Mouse (Mus musculus) large intestine, adult 2 months (tissue): ENCODE data around the gene Stard10. TPM values are rescaled to one million over a fixed set of nuclear protein-coding genes. Genes with fewer than 3 reads are reported as not detected.

Experiments
- DNase-seq: peaks from one replicate; pipeline ENCODE4 v3.0.0-alpha.2; 2012; ENCODE audit warnings: low read depth, low spot score
- WGBS: fragments of 180-500 bp; shearing (Covaris S2); methylation state at CpG from one replicate; pipeline ENCODE4 v1.1.7; 2018; 5-methylcytosine and 5-hydroxymethylcytosine counted together
- polyA plus RNA-seq: library from polyadenylated mRNA; depleted of rRNA; stranded (reverse); fragments of >200 nt; gene quantifications from 2 replicates; pipeline ENCODE4 v1.2.3, GENCODE M21; 2012

The Stard10 gene
- polyA plus RNA-seq, 1 experiment, result 277 TPM

DNA sequence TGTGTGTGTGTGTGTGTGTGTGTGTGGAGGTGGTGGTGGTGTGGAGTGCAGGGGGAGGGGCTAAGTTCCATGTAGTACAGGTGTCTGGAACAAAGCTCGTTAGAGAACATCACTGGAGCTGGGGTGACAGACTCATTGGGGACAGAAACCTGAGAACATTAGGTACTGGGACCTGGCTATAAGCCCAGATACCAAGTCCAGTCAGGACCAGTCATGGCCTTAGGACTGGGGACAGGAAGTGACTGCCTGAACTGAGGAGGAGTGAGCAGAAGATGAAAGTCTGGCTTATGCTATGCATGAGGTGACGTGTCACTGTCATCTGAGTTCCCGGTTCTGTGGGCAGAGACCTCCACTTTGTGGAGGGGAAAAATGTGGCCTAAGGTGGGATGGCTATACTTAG, 43.5 kb downstream of the Stard10 start:
- 61% methylated on average over 3 of the region's 3 CpGs for WGBS
- DNase-seq, result no peak

DNA sequence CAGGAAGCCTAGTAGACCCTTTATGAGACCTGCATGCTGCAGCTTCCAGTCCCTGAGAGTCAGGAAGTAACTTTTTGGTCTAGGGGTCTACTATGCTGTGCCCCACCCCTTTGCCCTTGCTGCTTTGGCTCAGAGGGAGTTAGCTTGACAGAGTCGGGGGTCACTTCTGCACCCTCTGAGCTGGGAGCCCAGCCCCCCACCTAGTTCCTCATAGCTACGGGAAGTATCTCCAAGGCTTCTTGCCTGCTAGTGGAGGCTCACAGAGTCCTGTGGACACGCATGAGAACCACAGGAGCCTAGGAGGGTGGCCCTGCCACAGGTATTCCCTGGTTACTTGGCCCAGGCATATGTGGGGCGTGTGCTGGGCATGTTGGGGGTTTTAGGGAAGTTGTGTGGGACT, 44.1 kb downstream of the Stard10 start:
- no peak for DNase-seq
- 68% methylated on average over 4 of the region's 4 CpGs for WGBS

DNA sequence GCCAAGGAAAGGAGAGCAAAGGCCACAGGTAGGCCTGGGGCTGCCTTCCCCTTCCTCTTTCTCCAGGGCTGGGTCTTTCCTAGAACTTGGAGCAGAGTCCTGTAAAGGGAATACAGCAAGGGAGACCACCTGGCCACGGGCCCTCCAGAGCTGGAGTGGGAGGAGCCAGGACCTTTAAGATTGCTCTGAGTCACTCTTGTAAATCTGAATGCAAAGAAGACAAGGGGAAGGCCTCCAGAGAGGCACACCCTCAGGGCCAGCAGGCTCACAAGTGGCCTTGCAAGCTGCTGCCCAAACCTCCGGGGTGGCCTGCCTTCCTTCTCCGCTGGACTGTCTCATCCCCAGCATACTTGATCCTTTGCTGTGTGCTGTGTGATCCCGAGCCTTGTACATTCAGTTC, 44.9 kb downstream of the Stard10 start:
- no peak for DNase-seq
- 17% methylated on average over 4 of the region's 4 CpGs for WGBS

DNA sequence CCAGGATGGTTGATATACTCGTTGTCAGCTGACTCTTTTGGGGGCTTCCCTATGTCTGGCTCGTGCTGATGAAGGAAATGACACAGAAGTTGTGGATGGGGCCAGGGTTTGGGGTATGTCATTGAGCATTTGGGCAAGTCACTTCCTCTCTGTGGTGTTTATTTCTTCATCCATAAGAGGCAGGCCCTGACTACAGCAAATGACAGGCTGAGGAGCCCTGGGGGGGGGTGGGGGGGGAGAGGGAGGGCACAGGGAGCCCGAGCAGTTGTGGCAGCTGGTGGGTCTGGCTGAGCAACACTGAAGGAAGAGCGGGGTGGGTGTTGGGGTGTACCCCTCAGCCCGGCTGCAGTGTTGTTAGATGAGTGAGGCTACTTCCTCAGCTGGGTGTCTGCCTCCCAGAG, 45.9 kb downstream of the Stard10 start:
- no peak for DNase-seq
- 50% methylated on average over 5 of the region's 5 CpGs for WGBS

DNA sequence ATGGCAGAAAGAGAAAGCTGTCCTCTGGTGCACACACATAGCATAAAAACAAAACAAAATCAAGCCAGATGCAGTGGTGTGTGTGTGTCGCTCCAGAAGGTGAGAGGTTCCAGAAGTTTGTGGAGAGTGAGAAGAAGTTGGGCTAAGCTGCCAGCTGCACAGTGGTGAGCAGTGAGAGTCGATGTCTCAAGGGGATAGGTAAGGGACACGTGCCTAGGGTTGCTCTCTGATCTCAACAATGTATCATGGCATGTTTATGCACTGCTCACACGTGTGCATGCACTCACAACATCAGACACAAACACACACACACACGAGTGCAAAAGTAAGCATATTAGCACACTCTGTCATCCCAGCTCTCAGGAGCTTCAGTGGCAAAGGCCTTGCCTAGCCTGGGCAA, 47.0 kb downstream of the Stard10 start:
- 65% methylated on average over 5 of the region's 5 CpGs for WGBS
- DNase-seq, result no peak

DNA sequence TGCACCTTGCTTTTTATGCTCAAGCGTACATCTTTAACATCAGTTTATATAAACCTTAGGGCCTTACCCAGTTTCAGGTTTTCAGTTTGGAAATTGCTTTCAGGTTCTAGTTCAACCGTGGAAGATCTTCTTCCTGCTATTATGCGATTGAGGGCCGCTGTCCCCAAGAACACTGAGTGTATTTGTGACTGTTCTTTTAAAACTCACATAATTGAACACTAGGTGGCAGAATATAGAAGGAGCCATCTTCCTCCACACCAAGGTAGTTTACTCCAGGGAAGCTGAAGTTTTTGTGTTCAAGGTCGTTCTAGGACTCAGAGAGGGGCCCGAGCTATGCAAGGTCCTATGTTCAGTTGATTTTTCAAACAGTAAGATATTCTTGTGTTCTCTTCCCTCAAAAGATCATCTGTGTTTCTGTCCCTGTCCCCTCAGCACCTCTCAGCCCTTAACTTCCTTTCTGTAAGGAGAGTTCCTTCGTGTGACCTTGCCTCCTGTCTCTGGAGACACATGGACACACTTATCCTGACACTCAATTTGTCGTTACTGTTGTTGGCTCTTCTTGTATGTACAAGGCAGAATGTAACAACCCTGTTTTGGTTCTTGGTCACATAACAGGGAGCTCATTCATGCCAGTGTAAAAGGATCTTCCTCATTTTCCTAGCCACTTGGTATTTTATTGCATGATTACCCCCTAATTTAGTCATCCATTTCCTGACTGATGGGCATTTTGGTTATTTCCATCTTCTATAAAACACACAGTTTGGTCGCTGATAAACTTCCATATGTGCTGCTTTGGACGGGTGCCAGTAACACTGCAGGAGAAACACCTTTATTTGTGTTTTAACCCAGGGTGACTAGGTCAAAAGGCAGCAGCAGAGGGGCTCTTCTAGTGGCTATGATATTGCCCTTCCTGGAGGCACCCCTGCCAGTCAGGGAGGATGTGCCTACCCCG, 51.3 kb downstream of the Stard10 start:
- no peak for DNase-seq
- WGBS, result 16% methylated on average over 11 of the region's 11 CpGs

DNA sequence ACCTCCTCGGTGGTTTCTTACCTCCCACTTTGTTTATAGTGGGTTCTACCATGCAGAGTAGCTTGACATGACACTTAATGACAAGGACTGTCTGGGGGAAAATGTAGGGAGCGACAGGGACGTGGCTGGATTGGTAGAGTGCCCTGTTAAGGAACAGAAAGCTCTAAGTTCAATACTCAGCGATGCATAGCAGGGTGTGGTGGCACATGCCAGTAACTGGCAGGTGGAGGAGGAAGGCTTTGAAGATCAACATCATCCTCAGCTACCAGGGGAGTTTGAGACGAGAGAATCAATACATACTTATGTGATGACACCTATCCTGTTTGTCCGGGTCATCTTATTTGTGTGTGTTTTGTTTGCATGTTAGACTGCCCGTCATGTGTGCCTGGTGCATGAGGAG, 52.8 kb downstream of the Stard10 start:
- WGBS, result 38% methylated on average over 7 of the region's 7 CpGs
- no peak for DNase-seq

DNA sequence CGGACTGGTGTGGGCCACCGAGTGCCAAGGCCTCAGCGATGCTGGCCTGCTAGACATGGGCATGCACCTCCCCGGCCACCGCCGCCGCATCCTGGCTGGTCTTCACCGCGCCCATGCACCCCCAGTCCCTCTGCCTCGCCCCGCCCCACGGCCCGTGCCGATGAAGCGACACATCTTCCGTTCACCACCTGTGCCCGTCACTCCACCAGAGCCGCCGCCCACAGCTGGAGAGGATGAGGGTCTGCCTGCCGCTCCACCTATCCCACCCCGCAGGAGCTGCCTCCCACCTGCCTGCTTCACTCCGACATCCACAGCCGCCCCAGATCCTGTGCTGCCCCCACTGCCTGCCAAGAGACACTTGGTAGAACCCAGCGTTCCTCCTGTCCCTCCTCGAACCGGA, 56.2 kb downstream of the Stard10 start:
- DNase-seq, result no peak
- 92% methylated on average over 26 of the region's 26 CpGs for WGBS

DNA sequence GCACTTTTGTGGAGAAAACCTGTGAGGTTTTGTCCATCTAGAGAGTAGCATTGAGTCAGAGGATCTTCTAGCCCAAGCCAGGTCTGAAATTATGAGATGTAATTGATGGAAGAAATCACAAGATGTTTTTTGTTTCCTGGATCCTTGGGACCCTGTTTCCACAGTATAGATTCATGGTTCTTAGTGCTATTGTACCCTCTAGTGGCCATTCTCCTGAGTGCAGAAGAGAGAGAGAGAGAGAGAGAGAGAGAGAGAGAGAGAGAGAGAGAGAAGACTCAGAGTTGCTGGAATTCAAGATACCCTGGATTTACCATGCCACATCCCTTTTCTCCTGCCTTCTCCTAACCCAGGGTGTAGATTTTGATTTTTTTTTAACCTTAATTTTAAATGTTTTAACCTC, 57.3 kb downstream of the Stard10 start:
- no peak for DNase-seq

DNA sequence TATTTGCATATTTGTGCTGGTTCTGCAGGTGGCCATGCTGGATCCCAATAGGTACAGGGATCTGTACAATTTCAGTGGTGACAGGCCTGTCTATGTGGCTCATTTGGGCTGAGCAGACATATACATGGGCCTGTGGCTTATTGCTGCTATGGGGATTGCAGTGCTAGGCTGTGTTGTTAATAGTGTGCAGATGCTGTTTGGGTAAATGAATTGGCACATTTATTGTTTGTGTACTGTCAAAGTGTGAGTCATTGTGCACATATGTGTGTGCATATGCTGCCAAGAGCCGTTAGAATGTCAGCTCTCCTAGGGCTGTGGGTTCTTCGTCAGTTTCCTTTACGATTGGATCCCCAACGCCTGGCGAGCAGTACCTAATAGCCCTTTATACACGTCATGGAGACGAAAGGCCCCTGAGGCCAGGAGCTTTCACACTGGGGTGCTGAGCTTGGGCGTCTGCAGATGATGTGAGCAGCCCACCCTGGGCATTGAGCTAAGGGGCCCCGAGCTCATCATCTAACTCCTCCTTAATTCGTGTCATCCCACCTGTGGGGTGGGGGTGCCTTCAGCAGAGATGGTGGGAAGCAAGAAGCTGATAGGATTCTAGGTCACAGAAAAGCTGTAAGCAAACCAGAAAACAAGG, 59.9 kb downstream of the Stard10 start:
- no peak for DNase-seq
- WGBS, result 44% methylated on average over 10 of the region's 10 CpGs

DNA sequence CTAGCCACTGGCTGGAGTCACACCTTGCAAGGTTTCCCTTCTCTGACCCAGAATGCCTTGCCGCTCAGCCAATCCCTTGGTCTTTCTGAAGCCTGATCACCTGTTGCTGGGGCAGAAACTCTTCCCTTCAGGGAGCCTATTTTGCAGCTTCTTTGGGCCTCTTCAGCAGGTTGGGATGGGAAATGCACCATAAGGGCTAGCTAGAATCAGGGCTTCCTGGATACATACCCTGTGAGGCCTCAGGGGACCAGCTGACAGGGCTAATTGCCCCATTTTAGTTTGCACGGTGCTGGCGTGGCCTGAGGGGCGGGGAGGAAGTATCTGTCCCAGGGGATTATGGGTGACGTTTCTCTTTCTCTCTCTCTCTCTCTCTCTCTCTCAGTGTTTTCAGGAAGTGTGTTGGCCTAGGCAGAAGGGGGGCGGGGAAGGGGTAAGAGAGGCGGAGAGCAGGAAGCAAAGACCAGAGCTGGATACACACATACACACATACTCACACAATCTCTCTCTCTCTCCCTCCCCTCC, 60.9 kb downstream of the Stard10 start:
- WGBS, result 2% methylated on average over 7 of the region's 7 CpGs
- peak; percentile 69 for DNase-seq

DNA sequence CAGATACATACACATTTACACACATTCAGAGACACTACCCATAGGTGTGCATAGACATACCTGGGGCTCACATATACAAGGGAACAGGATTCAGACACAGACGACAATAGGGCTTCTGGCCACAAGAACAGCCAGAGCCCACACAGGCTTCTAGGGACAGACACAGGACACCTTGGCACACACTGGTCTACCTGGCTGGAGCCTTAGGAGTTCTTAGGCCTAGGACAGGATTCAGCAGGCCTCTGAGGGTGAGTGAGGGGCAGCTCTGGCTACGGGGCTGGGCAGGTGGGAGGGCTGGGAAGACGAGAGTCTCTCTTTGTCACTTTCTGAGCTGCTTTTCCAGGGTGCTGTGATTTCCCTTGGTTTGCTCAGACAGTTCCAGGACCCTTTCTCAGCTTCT, 61.4 kb downstream of the Stard10 start:
- WGBS, result 15% methylated on average over 3 of the region's 3 CpGs
- DNase-seq, result no peak

DNA sequence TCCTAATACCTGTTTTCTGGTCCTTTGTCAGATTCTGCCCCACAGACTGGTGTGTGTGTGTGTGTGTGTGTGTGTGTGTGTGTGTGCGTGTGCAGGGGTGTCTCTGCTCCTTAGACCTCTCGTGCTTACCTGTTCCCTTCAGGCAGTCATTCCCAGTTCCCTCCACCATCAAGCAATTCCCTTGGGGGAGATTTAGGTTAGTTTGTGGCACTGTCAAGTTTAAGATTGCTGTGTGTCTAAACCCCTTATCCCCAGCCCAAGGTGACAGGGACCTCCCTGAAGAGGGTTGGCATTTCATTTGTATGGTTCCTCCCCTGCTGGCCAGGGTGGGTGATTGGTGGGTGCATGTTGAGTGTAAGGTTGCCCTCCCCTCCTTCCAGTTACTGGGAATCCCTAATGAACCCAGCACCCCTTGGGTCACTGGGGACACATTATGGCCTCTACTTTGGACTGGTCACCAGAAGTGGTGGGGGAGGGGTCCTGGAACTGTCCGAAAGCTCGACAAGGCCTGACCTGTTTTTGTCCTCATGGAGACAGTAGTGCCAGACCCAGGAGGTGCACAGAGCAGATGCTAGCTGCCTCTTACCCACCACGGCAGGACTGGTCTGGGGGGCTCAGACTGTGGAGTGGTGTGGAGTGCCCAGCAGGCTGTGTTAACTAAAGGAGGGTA, 62.0 kb downstream of the Stard10 start:
- no peak for DNase-seq
- WGBS, result 35% methylated on average over 5 of the region's 5 CpGs

DNA sequence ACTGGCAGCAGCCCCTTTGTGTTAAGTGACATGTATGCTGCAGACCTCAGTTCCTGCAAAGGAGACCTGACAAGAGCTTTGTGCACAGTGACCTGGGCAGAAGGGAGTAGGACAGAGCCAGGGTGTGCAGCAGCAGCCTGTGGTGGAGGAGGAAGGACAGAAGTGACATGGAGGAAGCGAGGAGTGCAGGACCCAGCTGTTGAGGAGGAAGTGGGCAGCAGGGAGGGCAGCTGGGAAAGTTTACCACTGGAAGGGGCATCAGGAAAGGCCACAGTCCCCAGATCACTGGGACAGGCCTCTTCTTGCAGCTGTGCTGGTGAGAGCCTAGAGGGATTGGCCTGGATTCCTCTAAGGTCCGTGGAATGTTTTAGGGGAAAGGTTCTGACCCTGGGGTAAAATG, 62.8 kb downstream of the Stard10 start:
- 66% methylated on average over 2 of the region's 2 CpGs for WGBS
- DNase-seq, result no peak

DNA sequence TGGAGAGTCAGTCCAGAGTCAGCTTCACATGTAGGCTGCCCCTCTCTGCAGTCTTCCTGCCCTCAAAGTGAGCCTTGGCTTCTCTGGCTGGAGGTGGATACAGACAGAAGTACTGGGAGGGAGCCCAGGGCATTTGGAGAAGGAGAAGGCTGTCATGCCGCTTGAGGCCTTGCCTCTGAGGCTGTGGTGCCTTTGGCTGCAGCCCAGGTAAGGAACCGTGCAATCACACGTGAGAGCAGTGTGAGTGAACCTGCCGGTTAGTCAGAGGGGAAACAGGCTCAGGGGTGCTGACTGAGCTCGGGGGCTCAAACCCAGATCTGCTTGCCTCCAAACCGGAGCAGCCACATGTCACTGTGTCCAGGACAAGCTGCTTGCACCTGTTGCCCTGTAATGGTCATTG, 64.6 kb downstream of the Stard10 start:
- 40% methylated on average over 6 of the region's 6 CpGs for WGBS
- DNase-seq, result no peak

DNA sequence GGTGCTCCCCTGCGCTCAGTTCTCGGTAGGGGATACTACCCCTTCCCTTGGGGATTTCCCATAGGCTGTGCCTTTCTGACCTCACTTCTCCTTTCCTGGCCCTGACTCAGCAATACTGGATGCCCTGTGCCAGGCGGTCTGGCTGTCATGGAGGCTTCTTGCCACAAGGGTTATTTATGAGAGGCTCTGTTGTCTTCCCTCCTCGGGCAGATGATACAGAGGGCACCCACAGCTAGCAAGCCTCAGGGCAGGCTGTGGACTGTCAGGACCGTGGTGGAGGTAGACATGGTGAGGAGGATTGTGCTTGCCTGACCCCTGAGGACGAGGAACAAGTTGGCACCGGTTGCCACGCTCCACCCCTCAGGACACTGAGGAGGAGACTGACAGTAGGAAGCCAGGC, 65.5 kb downstream of the Stard10 start:
- no peak for DNase-seq
- 42% methylated on average over 8 of the region's 8 CpGs for WGBS

DNA sequence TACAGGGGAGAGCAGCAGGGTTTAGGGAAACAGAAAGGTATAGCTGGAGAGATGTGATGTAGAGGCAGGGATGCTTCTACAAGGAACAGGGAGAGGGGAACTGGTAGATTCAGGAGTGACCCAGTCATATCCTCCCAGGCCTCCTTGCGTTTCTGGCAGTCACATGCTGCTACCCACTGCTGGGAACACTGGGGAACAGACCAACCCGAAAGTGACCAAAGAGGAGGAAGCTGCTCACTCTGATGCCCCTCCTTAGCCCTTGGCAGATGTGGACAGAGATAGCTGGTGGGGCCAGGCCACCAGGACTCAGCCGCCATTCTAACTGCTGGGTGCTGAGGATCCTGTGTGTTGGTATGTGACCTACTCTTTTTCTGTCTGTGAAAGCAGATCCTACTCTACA, 66.9 kb downstream of the Stard10 start:
- DNase-seq, result no peak
- 82% methylated on average over 3 of the region's 3 CpGs for WGBS

DNA sequence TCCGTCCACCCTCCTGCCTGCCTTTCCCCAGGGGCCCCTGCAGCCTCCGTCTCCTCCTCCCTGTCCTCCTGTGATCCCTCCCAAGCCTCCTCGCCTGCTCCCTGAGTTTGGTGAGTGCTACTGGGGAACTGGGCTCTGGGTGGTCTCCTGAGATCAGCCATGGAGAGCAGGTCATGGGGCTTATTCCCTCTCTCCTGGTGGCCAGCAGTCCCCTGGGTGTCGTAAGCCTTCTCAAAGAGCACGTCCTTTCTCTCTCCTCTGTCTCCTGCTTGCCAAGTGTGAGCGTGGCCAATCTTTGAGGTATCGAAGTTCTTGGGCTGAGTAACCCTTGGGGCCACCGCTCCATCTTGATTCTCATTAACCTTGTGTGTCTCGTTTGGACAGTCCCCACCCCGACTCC, 68.0 kb downstream of the Stard10 start:
- no peak for DNase-seq
- WGBS, result 61% methylated on average over 10 of the region's 10 CpGs

DNA sequence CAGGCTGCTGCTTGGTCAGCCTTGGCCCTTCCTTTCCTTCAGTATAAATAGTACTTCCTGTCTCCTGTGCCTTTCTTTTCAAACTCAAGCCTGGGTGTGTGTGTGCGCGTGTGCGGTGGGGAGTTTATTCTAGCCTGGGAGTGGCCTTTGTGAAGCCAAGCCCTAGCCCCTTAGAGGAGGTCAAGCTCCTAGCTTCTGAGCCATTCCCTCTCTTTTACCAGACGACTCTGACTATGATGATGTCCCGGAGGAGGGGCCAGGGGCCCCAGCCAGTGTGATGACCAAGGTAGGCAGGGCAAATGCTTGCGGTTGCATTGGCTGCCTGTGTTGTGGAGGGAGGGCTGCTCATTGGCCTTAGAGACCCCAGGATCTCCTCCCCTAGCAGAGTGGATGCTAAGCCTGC, 68.4 kb downstream of the Stard10 start:
- no peak for DNase-seq

DNA sequence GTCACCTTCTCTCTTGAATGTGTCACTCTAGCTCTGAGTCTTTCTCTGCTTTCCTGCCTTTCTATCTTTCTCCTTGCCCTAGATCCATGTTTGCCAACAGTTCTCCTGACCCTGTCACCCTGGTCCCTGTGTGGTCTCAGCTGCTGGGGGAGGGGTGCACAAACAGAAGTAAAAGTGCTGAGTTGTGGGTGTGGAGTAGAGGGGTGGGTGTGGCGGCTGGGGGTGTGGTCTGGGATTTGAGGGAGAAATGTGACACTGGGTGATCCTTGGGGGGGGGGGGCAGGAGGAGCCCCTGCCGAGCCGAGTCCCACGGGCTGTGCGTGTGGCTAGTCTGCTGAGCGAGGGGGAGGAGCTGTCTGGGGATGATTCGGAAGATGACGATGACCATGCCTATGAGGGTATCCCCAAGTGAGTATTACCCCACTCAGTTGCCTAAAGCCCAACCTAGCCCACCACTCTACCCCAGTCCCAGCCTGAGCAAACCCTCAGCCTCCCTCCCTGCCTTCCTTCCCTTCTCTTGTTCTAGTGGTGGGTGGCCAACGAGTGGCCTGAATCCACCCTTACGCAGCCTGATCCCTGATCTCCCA, 69.1 kb downstream of the Stard10 start:
- 82% methylated on average over 10 of the region's 10 CpGs for WGBS
- no peak for DNase-seq

More for the DNA sequence above, 68.4 kb downstream of the Stard10 start:
- 27% methylated on average over 6 of the region's 6 CpGs for WGBS
